Mouse (Mus musculus) CH12.LX (cell line): ENCODE measurements around the gene Cib4. TPM values are rescaled to one million over a fixed set of nuclear protein-coding genes. Genes with fewer than 3 reads are reported as not detected.

ENCODE experiments used
- DNase-seq: peaks from one replicate; pipeline ENCODE4 v3.0.0-alpha.2; 2013; ENCODE audit errors: extremely low read depth
- H3K27ac ChIP-seq: 2 replicates; pipeline ENCODE4 v1.5.1; 2012; ENCODE audit warnings: low read depth, mild to moderate bottlenecking, control low read depth, moderate library complexity; ENCODE audit not compliant: insufficient read depth
- H3K27me3 ChIP-seq: replicated peaks from 2 replicates; pipeline ENCODE3; 2012; ENCODE audit warnings: inconsistent platforms
- H3K36me3 ChIP-seq, 2 experiments: replicated peaks in 1 of 2; 2 replicates each; pipeline versions ENCODE3 to v1.6.1; 2012; ENCODE audit warnings: inconsistent platforms in 1 of 2, low read length in 1 of 2, mild to moderate bottlenecking in 1 of 2, mixed read lengths in 1 of 2, moderate library complexity in 1 of 2; ENCODE audit not compliant: control insufficient read depth in 1 of 2, insufficient read depth in 1 of 2
- H3K4me1 ChIP-seq, 2 experiments: 2 replicates each; pipeline ENCODE4 v1.6.1; 2012; ENCODE audit warnings: inconsistent platforms in 1 of 2, moderate library complexity in 1 of 2; ENCODE audit not compliant: insufficient read depth in 2 of 2, control insufficient read depth in 1 of 2
- H3K4me2 ChIP-seq: 2 replicates; pipeline ENCODE4 v1.6.1; 2012; ENCODE audit warnings: low read depth, mild to moderate bottlenecking, control low read depth; ENCODE audit not compliant: poor library complexity, insufficient read depth, severe bottlenecking
- H3K4me3 ChIP-seq, 3 experiments: fragments of 150-350 bp in 1 of 3; sonication (generic) in 1 of 3; replicated peaks in 1 of 3; 2 replicates each; pipeline versions ENCODE3 to v1.5.1; 2011 to 2012; ENCODE audit warnings: low read depth in 2 of 3, low read length in 2 of 3, mild to moderate bottlenecking in 2 of 3, moderate library complexity in 2 of 3, control low read depth in 1 of 3, improper control_type of control experiment in 1 of 3, inconsistent platforms in 1 of 3, mixed read lengths in 1 of 3; ENCODE audit not compliant: poor library complexity in 1 of 3
- H3K79me2 ChIP-seq: replicated peaks from 2 replicates; pipeline ENCODE4 v1.6.1; 2012; ENCODE audit warnings: mild to moderate bottlenecking, moderate library complexity; ENCODE audit not compliant: control insufficient read depth, poor library complexity, insufficient read depth, severe bottlenecking; ENCODE audit errors: extremely low read depth
- H3K9ac ChIP-seq: 2 replicates; pipeline ENCODE4 v1.6.1; 2012; ENCODE audit warnings: low read depth, mild to moderate bottlenecking, control low read depth, moderate library complexity; ENCODE audit not compliant: insufficient read depth
- H3K9me3 ChIP-seq: replicated peaks from 2 replicates; pipeline ENCODE3; 2012; ENCODE audit warnings: low read length, inconsistent platforms, mixed read lengths
- BHLHE40 ChIP-seq: IDR thresholded peaks from 2 replicates; pipeline ENCODE4 v1.6.1; 2011; ENCODE audit warnings: mild to moderate bottlenecking, low read depth, low read length, improper control_type of control experiment
- CHD1 ChIP-seq: IDR thresholded peaks from 2 replicates; pipeline ENCODE4 v1.6.1; 2012; ENCODE audit warnings: low read depth, low read length, improper control_type of control experiment, inconsistent platforms
- CHD2 ChIP-seq: IDR thresholded peaks from 2 replicates; pipeline ENCODE4 v1.6.1; 2011; ENCODE audit warnings: low read length, improper control_type of control experiment
- CTCF ChIP-seq, 2 experiments: IDR thresholded peaks in 1 of 2; conservative IDR thresholded peaks in 1 of 2; 2 replicates each; pipeline ENCODE4 v1.5.1; 2011 to 2012; ENCODE audit warnings: low read depth in 2 of 2, low read length in 2 of 2, improper control_type of control experiment in 1 of 2, inconsistent platforms in 1 of 2, mild to moderate bottlenecking in 1 of 2, moderate library complexity in 1 of 2
- E2F4 ChIP-seq: IDR thresholded peaks from 2 replicates; pipeline ENCODE4 v1.6.1; 2011; ENCODE audit warnings: low read depth, low read length, improper control_type of control experiment; ENCODE audit not compliant: insufficient replicate concordance
- JUN ChIP-seq: IDR thresholded peaks from 2 replicates; pipeline ENCODE4 v1.6.1; 2011; ENCODE audit warnings: low read depth, mild to moderate bottlenecking, low read length, improper control_type of control experiment, moderate library complexity; ENCODE audit not compliant: insufficient read depth
- MAFK ChIP-seq: IDR thresholded peaks from 2 replicates; pipeline ENCODE4 v1.6.1; 2011; ENCODE audit warnings: low read length, improper control_type of control experiment; ENCODE audit not compliant: insufficient replicate concordance
- MAZ ChIP-seq: IDR thresholded peaks from 2 replicates; pipeline ENCODE4 v1.6.1; 2012; ENCODE audit warnings: low read depth, mild to moderate bottlenecking, inconsistent platforms, low read length, improper control_type of control experiment, moderate library complexity
- MEF2A ChIP-seq: IDR thresholded peaks from 2 replicates; pipeline ENCODE4 v1.6.1; 2014; ENCODE audit warnings: low read depth, mild to moderate bottlenecking, inconsistent platforms, low read length, improper control_type of control experiment, borderline replicate concordance
- NELFE ChIP-seq: IDR thresholded peaks from 2 replicates; pipeline ENCODE4 v1.6.1; 2011; ENCODE audit warnings: low read depth, low read length, improper control_type of control experiment
- RAD21 ChIP-seq: IDR thresholded peaks from 2 replicates; pipeline ENCODE4 v1.6.1; 2011; ENCODE audit warnings: low read depth, mild to moderate bottlenecking, low read length, improper control_type of control experiment, moderate library complexity
- SMC3 ChIP-seq: IDR thresholded peaks from 2 replicates; pipeline ENCODE4 v1.6.1; 2011; ENCODE audit warnings: low read depth, low read length, improper control_type of control experiment
- TCF12 ChIP-seq: IDR thresholded peaks from 2 replicates; pipeline ENCODE4 v1.6.1; 2014; ENCODE audit warnings: low read depth, mild to moderate bottlenecking, inconsistent platforms, low read length, improper control_type of control experiment
- UBTF ChIP-seq: IDR thresholded peaks from 2 replicates; pipeline ENCODE4 v1.6.1; 2012; ENCODE audit warnings: low read depth, mild to moderate bottlenecking, inconsistent platforms, low read length, improper control_type of control experiment, moderate library complexity
- USF1 ChIP-seq: IDR thresholded peaks from 2 replicates; pipeline ENCODE4 v1.6.1; 2014; ENCODE audit warnings: low read depth, mild to moderate bottlenecking, inconsistent platforms, low read length, improper control_type of control experiment
- ZC3H11A ChIP-seq: IDR thresholded peaks from 2 replicates; pipeline ENCODE4 v1.6.1; 2012; ENCODE audit warnings: low read depth, mild to moderate bottlenecking, inconsistent platforms, low read length, improper control_type of control experiment
- ZNF384 ChIP-seq: IDR thresholded peaks from 2 replicates; pipeline ENCODE4 v1.6.1; 2012; ENCODE audit warnings: low read depth, low read length, improper control_type of control experiment, inconsistent platforms
- dilution Hi-C: fragments of 300-500 bp; cut with MboI; formaldehyde crosslinking; loops from 2 replicates; pipeline ENCODE4 v1.14.3; 2020; ENCODE audit warnings: low sequenced_read_pairs; ENCODE audit not compliant: extremely low pct_unique_long_range_greater_than_20kb, extremely low pct_ligation_motif_present
- in situ Hi-C: fragments of 300-500 bp; cut with MboI; formaldehyde crosslinking; loops from 3 replicates; pipeline ENCODE4 v1.14.3; 2019; ENCODE audit warnings: low sequenced_read_pairs, low pct_ligation_motif_present, low pct_unique_long_range_greater_than_20kb, mixed read lengths
- polyA plus RNA-seq: library from polyadenylated mRNA; unstranded; fragments of >175 nt; gene quantifications from 2 replicates; pipeline ENCODE4 v1.2.1, GENCODE M21; 2012; ENCODE audit warnings: low read depth; ENCODE audit not compliant: insufficient read length
- total RNA-seq, 2 experiments: library from RNA; depleted of rRNA; stranded (reverse); fragments of 300-350 nt in 1 of 2; fragments of >200 nt in 1 of 2; gene quantifications; 2 replicates each; pipeline ENCODE4 v1.2.3; 2012 to 2014

Gene Cib4
- total and polyA plus RNA-seq, 3 experiments = not detected

DNA sequence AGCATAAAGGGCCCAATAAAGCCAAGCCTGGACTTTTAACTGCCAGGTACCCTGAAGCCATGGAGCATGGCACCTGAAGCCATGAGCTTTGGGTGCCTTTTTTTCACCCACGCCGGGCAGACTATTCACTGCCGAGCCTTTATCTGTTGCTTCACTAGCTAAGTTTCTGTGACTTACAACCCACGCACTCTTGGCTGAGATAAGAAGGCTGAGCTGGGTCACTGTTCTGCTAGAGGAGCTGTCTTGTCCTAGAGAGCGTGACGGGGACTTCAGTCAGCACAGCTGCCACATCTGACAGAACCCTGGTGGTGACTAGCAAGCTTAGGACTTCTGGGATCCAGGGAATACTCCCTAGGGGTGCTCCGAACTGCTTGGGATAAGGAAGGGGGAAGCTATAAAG is 51.9 kb downstream of the Cib4 start:
- dilution Hi-C loops = no loop called here
- no peak overlapping the region for H3K4me2 ChIP-seq
- H3K4me1 ChIP-seq = peaks cover 0 to 6% of the 10 kb centered on the region in 2 experiments; a peak in 1 of 4 replicates
- H3K27ac ChIP-seq = no peak overlapping the region
- H3K9me3 ChIP-seq = no peaks in the 10 kb centered on the region
- no peak for DNase-seq
- no peak overlapping the region for H3K4me3 ChIP-seq
- H3K27me3 ChIP-seq = peaks cover 29% of the 10 kb centered on the region
- in situ Hi-C loops = no loop called here
- TF ChIP-seq TCF12 (no peak), RAD21 (no peak), MAZ (no peak), ZNF384 (no peak), CHD2 (no peak), E2F4 (no peak), MAFK (no peak), BHLHE40 (no peak), CHD1 (no peak), USF1 (no peak), CTCF (conservative IDR thresholded peaks at IDR 0.05 in 1 of 2, IDR thresholded peaks at IDR 0.05 in 1 of 2; ENCODE audit: low read depth in 2 of 2, low read length in 2 of 2) (no peak), ZC3H11A (no peak), NELFE (no peak), MEF2A (no peak), JUN (no peak), UBTF (no peak), SMC3 (no peak)
- no peak overlapping the region for H3K9ac ChIP-seq
- H3K36me3 ChIP-seq = no peaks in the 10 kb centered on the region
- H3K79me2 ChIP-seq = no peaks in the 10 kb centered on the region

DNA sequence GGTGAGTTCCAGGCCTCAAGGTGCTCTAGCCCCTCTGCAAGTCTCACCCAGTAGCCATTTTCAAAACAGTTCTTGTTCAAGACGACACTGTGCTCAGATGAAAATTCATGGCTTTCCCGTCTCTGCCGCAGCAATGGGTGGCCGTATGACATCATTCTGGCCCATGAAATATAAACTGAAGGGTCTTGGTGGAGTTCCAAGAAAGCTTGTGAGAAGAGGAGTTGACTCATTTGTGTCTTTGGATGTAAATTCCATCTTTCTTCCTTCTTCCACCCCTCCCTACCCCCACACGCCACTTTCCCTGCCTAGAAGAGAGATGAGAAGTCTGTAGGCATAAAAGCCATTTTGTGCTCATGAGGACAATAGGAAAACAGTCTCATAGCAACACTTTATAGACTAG is 54.8 kb downstream of the Cib4 start:
- in situ Hi-C loops = no loop called here
- dilution Hi-C loops = no loop called here

More for the DNA sequence above, 54.8 kb downstream of the Cib4 start:
- Histone ChIP-seq H3K27ac (no peak overlapping the region), H3K4me2 (no peak overlapping the region), H3K4me1 (peaks cover 6 to 10% of the 10 kb centered on the region in 2 experiments), H3K36me3 (no peaks in the 10 kb centered on the region), H3K79me2 (no peaks in the 10 kb centered on the region), H3K9ac (no peak overlapping the region), H3K9me3 (no peaks in the 10 kb centered on the region), H3K27me3 (peaks cover 48% of the 10 kb centered on the region), H3K4me3 (no peak overlapping the region)
- TF ChIP-seq CTCF (conservative IDR thresholded peaks at IDR 0.05 in 1 of 2, IDR thresholded peaks at IDR 0.05 in 1 of 2; ENCODE audit: low read depth in 2 of 2, low read length in 2 of 2) = no peak
- no peak for DNase-seq
